Mouse (Mus musculus) adrenal gland, adult 18-20 months (tissue): ENCODE data around the gene Tln1. TPM values are rescaled to one million over a fixed set of nuclear protein-coding genes. Genes with fewer than 3 reads are reported as not detected.
A peak's percentile ranks its signal among the peaks of the same experiment; 100 is the strongest.
"Not testable (repeated sequence)": the region's sequence is repeated elsewhere in the genome, so short reads cannot be mapped to it uniquely, and the experiment has no call there.

ENCODE experiments used
- DNase-seq, 2 experiments: peaks; one replicate each; pipeline ENCODE4 v3.0.0; 2021 to 2022; ENCODE audit warnings: low spot score in 2 of 2
- long read RNA-seq, 2 experiments: library from polyadenylated mRNA; stranded (forward); transcript quantifications; one replicate each; pipeline ENCODE4 v2.0.0; 2021
- total RNA-seq, 2 experiments: library from RNA; stranded (reverse); gene quantifications; 1 replicate in 1 of 2; 2 replicates in 1 of 2; pipeline ENCODE4 v1.2.3; 2021

The Tln1 gene
- total RNA-seq, result 100 to 1,000 TPM; 167 to 208 TPM
- long read RNA-seq, experiment 1, full-length matches to known transcripts, result 2 of 45 reads
- long read RNA-seq, experiment 1, partial matches to known transcripts, result 41 of 45 reads
- long read RNA-seq, experiment 1, other reads (novel, unspliced or antisense), result 2 of 45 reads
- long read RNA-seq, experiment 2, full-length matches to known transcripts, result 7 of 113 reads
- long read RNA-seq, experiment 2, partial matches to known transcripts, result 99 of 113 reads
- long read RNA-seq, experiment 2, other reads (novel, unspliced or antisense), result 7 of 113 reads

DNA sequence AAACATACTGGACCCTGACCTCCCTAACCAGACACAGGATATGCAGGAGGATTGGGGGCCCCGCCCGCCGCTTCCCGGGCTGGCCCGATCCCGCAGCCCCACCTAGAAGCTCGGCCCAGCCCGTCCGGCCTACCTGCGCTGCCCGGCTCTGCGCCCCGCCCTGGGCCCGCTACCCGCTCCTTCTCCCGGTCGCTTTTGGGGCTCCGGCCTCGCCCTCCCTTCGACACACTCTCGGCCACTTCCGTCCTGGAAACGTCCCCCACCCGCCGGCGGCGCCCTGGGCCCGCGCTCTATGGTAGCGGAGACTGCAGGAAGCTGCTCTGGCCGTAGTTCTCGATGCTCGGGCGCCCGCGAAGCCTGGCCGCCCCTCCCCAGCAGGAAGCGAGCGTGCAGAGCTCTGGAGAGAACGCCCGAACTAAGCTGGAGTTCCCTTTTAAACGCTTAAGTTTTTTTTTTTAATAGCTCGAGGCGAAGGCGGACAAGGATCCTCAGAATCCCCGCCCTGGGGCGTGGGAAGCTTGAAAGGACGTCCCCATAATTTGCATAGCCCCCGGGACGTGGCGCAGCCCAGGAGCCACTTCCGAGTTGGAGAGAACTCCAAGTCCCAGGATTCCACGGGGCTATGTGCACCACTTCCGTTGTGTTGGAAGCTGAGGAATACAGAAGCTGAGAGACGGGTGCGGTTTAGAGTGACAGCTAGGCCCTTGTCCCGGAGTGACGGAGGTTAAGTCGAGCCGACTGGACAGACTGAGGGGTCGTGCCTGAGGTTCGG is at the start of gene Tln1, which contains the start of gene Creb3:
TSS of gene Tln1 (minus strand) at position 695 of the 772 bp plus-strand sequence.
TSS of gene Creb3 (plus strand) at position 336 of the 772 bp plus-strand sequence.
- DNase-seq, result peak; percentile 85 to 88

DNA sequence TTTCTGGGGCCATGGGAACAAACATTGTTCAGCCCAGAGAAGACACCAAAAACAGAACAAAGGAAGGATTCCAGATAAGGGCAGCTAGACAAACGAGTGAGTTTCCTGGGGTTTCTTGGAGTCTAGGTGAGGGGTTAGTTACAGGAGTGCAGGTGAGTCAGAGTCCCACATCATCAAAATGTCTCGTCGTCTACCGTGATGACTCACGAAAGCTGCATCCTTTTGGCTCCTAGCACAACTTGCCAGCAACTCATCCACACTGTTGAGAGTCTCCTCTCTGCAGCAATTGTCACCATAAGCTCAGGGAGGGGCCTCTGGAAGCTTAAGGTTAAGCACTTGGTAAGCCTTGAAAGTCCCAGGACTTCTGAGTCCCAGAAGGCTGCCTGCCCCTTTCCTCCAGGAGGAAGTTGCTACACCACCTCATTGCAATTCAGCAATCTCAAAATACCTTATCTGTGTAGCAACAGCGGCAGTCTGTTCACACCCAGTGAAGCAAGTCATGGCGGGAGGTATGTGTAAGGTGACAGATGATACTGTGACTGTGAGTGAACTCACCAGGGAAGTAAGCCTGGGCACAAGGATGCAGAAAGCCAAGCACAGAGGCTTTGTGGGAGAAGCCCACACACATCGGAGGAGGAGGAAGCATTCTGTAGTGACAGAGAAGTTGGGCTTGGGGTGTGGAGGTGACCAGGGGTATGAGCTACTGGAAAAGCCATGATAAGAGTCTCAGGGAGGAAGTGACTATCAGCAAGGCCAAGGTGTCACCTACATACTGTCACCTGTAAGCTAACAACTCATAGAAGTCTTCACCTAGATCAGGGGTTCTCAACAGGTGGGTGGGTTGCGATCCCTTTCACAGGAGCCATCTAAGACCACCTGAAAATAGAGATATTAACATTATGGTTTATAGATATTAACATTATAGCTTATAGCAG is 42.5 kb upstream of the Tln1 start:
- DNase-seq, result no peak

DNA sequence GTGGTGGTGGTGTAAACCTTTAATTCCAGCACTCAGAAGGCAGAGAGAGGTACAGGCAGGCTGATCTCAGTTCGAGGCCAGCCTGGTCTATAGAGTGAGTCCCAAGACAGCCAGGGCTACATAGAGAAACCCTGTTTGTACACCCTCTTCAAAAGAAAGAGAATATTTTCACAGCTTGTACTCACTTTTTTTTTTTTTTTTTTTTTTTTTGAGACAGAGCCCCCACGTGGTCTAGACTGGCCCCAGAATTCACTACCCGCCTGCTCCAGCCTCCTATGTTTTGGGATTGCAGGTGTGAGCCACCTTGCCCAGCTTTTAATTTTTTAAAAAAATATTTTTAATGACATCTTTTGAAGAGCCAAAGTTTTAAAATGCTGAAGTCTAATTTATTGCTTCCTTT is 41.6 kb upstream of the Tln1 start:
- no peak for DNase-seq

- DNase-seq, result no peak
Observed at GRCm38 (mm10) chr4:43600195-43600934, 37.9 kb upstream of the Tln1 start.

DNA sequence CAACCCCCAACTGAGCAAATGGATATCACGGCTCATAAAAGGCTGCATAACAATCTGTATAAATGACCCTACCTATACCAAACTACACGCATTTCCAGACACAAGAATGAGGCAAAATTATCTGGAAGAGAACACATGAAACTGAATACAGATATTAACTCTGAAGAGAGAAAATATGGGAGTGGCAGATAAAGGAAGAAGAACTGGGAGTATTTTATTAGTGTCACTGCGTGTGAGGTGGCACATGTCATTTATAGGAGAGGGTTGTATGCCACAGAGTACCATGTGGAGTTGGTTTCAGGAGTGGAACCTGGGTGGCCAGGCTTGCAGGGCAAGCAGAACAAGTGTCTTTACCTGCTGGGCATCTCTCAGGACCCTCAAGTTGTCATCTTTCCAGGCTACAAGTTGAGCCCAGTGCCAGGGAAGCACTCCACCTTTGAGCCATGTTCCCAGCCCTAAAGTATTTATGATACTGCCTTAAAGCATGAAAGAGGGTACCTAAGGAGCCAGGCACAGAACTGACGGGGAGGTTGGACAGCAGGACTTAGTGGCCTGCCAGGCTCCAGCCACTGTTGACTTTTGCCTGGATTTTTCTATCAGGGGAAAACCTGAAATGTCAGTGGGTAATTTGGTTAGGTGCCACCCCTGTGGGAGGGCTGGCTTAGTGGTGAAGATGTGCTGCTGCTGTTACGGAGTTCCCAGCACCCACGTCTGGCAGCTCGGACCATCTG is 36.3 kb upstream of the Tln1 start:
- DNase-seq, result no peak

DNA sequence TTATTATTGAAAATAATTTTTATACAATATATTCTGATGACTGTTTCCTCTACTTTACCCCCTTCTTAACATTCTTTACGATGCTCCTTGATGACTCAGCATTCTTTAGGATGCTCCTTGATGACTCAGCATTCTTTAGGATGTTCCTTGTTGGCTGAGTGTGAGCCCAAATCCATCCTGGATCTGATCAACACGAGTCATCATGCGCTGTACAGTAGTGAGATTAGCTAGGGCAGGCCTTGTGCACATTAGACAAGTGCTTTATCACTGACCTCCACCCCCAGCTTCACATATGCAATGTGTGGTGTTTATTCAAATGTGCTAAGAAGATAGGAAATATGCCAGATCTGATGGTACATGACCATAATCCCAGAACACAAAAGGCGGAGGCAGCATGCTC is 35.7 kb upstream of the Tln1 start:
- DNase-seq, result no peak

DNA sequence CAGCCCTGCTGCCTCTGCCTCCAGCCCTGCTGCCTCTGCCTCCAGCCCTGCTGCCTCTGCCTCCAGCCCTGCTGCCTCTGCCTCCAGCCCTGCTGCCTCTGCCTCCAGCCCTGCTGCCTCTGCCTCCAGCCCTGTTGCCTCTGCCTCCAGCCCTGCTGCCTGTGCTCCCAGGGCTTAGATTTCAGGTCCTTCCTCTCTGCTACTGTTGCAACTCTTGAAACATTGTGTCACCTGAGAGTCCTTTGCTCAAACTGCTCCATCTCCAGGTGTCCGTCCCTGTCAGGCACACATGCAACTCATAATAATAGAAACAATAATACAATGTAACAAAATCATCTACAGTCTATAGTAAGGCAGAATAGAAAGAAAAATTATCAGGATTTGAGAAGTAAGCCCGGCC is 34.1 kb upstream of the Tln1 start:
- DNase-seq, result not testable (repeated sequence)

DNA sequence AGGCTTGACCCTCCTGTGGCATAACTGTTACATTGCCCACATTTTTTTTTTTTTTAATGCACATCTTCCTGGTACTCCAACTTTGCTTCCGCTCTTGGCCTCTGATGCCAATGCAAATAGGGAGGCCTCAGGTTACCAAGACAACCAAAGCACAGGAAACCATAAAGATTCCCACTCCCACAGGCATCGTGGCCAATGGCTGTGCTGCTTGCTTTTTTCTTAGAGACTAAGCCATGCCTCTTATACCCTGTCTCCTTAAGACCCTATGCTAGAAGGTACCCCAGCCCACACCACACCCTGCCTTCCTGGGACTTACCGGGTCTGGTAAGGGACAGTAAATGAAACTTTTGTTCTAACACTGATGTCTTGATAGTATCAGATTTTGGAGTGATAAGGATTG is 31.0 kb upstream of the Tln1 start:
- no peak for DNase-seq

DNA sequence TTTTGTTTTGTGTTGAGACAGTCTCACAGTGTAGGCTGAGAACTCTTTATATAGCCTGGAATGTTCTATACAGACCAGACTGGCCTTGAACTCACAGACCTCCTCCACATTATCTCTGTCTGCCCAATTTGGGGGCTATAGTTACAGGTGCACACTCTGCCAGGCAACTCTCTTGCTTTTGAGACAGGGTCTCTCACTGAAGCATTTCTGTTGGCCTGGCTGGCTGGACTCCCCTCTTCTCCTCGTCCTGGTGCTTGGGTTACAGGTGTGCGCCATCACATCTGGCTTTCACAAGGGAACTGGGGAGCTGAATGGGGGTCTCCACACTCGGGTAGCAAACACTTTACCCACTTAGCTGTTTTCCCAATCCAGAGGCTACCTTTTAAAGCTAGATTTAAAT is 29.5 kb upstream of the Tln1 start:
- DNase-seq, result no peak

DNA sequence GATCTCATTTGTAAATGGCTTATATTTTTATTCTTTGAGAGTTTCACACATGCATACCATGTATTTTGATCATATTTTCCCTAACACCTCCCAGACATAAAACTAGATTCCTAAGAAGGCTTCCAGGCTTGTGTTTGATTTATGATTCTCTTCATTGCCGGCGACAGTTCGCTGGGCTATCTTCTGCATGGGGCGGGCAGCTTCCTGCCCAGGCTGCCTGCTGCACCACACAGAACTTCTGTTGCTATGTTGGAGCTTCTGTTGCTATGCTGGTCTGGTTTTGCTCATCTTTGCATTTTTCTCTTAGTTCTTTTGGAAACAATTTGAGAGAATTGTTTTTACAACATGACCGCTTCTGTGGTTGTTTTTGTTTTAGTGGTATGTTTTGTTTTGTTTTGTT is 29.1 kb upstream of the Tln1 start:
- no peak for DNase-seq

- DNase-seq, result no peak
Observed at GRCm38 (mm10) chr4:43587681-43588080, 25.2 kb upstream of the Tln1 start.

- no peak for DNase-seq
Observed at GRCm38 (mm10) chr4:43586411-43586810, 23.9 kb upstream of the Tln1 start.

DNA sequence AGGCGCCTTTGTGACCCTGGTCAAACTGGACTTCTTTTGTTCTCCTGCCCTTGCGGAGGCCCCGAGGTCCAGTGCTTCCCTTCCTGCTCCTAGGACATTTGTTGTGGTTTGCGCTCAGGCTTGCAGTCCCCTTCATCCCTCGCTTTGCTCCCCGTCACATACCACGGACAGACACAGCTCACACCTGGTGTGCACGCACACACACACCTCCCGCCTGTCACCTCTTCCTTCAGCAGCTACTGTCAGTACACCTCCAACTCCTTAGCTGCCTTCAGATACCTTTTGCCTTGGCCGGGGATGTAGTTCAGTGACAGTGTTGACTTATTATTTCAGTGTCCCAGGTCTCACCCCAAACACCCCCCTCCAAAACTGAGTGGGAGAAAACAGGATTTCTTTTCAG is 23.2 kb upstream of the Tln1 start:
- no peak for DNase-seq

GRCm38 (mm10) chr4:43584444-43585416 is 22.2 kb upstream of the Tln1 start, which contains the start of gene Msmp:
Gene Msmp, minus strand, starts transcription at chr4:43584494.
- DNase-seq, result no peak

GRCm38 (mm10) chr4:43583421-43583820 is 20.9 kb upstream of the Tln1 start:
- no peak for DNase-seq

- DNase-seq, result no peak
Observed at GRCm38 (mm10) chr4:43582241-43582640, 19.8 kb upstream of the Tln1 start.

- DNase-seq, result no peak
Observed at GRCm38 (mm10) chr4:43581381-43581780, 18.9 kb upstream of the Tln1 start.

GRCm38 (mm10) chr4:43580721-43581120 is 18.2 kb upstream of the Tln1 start:
- DNase-seq, result no peak

DNA sequence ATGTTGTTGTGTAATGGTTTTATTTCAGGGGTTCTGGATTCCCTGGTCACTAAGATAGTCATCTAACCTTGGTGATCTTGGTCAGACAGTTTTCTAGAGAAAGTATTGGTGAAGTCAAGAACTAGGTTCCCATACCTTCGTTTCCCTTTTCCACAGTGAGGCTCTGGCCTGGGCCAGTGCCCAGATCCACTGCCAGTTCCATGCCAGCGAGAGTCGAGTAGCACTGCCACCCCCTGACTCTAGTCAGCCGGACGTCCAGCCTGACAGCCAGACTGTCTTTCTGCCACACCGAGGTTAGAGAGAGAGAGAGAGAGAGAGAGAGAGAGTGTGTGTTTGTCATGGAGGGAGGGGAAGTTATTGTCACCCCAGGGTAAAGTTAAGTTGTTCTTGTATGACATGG is 17.2 kb upstream of the Tln1 start:
- no peak for DNase-seq
